Mouse (Mus musculus) embryonic fibroblast, embryonic 13.5 days (primary cell): ENCODE measurements around the gene Mgea5.

Source experiments
- CTCF ChIP-seq: IDR thresholded peaks from 2 replicates; pipeline ENCODE4 v1.5.1; 2011; ENCODE audit warnings: mild to moderate bottlenecking, control low read depth, low read length, moderate library complexity, borderline replicate concordance; ENCODE audit not compliant: insufficient read depth
- POLR2A ChIP-seq: IDR thresholded peaks from 2 replicates; pipeline ENCODE4 v1.6.1; 2011; ENCODE audit warnings: low read depth, mild to moderate bottlenecking, control low read depth, low read length, moderate library complexity

- TF ChIP-seq CTCF (no peak), POLR2A (no peak)
Measured at GRCm38 (mm10) chr19:45815170-45815569, 31.5 kb upstream of the Mgea5 start.
